Mouse (Mus musculus) E14TG2a.4 (cell line): ENCODE results near the gene Pycard.
"Not testable (repeated sequence)": the region's sequence is repeated elsewhere in the genome, so short reads cannot be mapped to it uniquely, and the experiment has no call there.

Experiments
- H3K27me3 ChIP-seq: 2 replicates; pipeline ENCODE4 v1.6.1; 2014; ENCODE audit warnings: low read length, control low read depth; ENCODE audit not compliant: insufficient read depth
- H3K36me3 ChIP-seq: 2 replicates; pipeline ENCODE4 v1.6.1; 2014; ENCODE audit warnings: low read length, control low read depth; ENCODE audit not compliant: insufficient read depth
- H3K4me1 ChIP-seq: replicated peaks from 2 replicates; pipeline ENCODE4 v1.6.1; 2014; ENCODE audit warnings: low read depth, low read length, control low read depth
- H3K4me3 ChIP-seq: replicated peaks from 2 replicates; pipeline ENCODE4 v1.5.1; 2014; ENCODE audit warnings: mild to moderate bottlenecking, low read length
- H3K9me3 ChIP-seq: 2 replicates; pipeline ENCODE4 v1.6.1; 2014; ENCODE audit warnings: low read length, control low read depth
- CTCF ChIP-seq: conservative IDR thresholded peaks from 2 replicates; pipeline ENCODE4 v1.5.1; 2014; ENCODE audit warnings: low read length
- NANOG ChIP-seq: IDR thresholded peaks from 2 replicates; pipeline ENCODE4 v1.6.1; 2014; ENCODE audit warnings: borderline replicate concordance, low read length, mixed read lengths
- POU5F1 ChIP-seq: IDR thresholded peaks from 2 replicates; pipeline ENCODE4 v1.6.1; 2014; ENCODE audit warnings: low read length, borderline replicate concordance

The Pycard gene

DNA sequence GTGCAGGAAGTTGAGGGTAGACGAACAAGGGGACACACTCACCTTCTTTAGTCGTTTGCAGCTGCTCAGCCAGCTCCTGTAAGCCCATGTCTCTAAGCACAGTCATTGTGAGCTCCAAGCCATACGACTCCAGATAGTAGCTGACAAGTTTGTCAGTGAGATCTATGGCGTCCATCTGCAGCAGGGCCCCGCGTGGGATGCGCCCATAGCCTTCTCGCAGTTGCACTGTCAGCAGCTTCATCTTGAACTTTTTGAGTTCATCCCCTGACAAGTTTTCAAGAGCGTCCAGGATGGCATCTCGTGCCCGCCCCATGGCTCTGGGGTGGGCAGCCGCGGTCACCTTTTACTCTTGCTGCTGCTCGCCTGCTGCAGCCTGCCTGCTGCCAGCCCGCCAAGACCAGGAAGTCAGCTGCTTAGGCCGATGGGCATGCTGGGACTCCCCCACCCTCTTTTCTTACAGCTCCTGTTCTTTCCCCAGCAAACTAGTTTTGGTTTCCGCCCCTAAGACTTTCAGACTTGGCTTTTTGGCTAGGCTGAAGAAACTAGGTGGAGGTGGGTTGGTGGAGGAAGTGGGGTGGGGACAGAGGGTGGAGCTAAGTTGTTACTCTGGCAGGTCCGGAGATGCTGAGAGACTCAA lies at the start of gene Pycard:
Gene Pycard, minus strand, starts transcription at position 527 of the 637 bp plus-strand sequence.
- H3K36me3 ChIP-seq = peaks cover 48% of the 10 kb centered on the region
- H3K27me3 ChIP-seq = no peaks in the 10 kb centered on the region
- H3K4me3 ChIP-seq = peak within 1 kb of the TSS; percentile 78
- TF ChIP-seq NANOG (no peak), CTCF (no peak), POU5F1 (no peak)
- no peaks in the 10 kb centered on the region for H3K9me3 ChIP-seq
- H3K4me1 ChIP-seq = peaks cover 60% of the 10 kb centered on the region

DNA sequence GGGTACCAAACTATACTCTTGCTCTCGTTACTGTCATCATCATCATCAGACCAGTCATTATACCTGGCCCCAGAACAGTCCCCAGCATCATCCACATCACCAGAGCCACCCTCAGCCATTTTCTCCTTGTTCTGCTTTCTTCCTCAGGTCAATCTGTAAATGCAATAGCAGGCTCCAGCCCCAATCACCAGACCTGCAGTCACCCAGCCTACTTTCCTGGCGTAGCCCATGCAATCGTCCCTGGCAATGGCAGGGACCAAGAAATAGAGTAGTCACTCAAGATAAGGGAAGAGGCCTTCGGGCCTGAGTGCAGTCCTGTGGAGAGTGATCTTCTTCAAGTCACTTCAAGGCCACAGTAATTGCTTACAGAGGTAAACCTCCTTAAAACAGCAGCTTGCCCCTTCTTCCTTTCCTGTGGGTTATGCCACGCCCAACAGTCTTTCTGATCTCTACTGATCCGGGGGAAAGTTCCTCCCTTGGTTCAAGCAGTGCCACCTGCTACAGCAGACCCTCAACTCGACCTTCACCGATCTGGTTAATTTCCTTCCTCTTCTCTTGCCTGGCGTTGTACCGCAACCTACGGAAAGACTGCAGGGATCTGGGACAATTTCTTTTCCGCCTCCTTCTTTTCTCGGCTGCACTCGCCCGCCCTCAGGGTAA lies 48.6 kb upstream of the Pycard start:
- H3K27me3 ChIP-seq, H3K9me3 ChIP-seq, H3K36me3 ChIP-seq, H3K4me1 ChIP-seq, H3K4me3 ChIP-seq: not testable (repeated sequence)

DNA sequence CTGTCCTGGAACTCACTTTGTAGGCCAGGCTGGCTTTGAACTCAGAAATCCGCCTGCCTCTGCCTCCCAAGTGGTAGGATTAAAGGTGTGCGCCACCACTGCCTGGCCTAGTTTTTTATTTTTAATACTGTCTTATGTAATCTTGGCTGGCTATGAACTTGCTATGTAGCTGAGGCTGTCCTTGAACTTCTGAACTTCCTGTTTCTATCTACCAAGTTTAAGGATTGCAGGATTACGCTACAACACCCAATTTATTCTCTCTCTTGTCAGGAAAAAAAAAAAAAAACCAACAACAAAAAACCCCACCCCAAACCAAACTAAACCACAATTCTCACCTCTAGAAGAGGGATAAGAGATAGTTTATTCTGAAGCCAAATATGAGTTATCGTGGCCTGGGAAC lies 39.9 kb upstream of the Pycard start:
- Histone ChIP-seq H3K4me3 (no peak overlapping the region), H3K36me3 (no peaks in the 10 kb centered on the region), H3K27me3 (no peaks in the 10 kb centered on the region), H3K9me3 (no peaks in the 10 kb centered on the region), H3K4me1 (peaks cover 9% of the 10 kb centered on the region)
- TF ChIP-seq POU5F1 (no peak), NANOG (no peak), CTCF (no peak)

DNA sequence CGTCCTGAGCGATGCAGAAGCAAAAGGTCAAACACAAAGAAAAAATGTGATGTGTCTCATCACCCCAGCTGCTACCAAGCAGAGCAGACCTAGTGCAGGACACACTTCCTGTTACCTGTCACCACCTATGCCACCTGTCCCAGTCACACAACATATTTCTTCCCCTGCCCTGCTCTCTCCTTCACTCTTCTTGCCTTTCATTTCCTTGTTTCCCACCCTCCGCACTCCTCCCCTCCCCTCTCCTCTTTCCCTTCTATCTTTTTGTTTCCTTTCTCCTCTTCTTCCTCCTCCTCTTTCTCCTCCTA lies 39.3 kb upstream of the Pycard start:
- H3K36me3 ChIP-seq = no peaks in the 10 kb centered on the region
- H3K4me3 ChIP-seq = no peak overlapping the region
- no peak for TF ChIP-seq NANOG
- no peak for TF ChIP-seq CTCF
- TF ChIP-seq POU5F1 = no peak
- H3K4me1 ChIP-seq = peaks cover 9% of the 10 kb centered on the region
- no peaks in the 10 kb centered on the region for H3K9me3 ChIP-seq
- no peaks in the 10 kb centered on the region for H3K27me3 ChIP-seq

DNA sequence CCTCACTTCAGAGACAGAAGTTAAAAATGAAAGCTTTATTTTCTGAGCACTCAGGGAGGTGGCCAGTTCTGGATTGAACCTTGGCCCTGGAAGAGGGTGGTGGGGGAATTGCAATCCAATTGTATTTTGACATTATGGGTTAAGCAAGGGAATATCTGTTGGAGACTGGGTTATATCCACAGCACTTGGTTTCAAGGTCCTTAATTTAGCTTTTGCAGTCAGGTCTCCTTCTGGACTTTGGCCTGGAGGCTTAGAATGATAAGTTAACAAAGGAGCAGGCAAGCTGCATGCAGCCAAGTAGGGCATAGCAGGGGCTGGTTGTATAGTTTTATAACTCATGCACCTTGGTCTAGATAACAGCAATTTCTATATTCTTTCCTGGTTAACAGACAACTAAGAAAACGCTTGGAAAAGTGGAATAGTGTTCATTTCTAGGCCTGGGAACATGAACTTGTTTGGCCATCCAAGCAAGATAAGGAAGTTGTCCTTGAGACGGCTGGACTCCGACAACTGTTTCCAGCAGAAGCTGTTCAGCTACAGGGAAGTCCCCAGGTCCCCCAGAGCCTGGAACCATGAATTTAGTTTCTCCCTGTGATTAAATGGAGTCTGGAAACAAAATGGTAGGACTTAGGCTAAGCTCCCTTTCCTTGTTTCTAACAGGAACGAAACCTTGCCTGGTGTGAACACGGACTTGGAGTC lies 38.8 kb upstream of the Pycard start:
- no peaks in the 10 kb centered on the region for H3K9me3 ChIP-seq
- no peaks in the 10 kb centered on the region for H3K36me3 ChIP-seq
- H3K4me3 ChIP-seq = no peak overlapping the region
- no peaks in the 10 kb centered on the region for H3K27me3 ChIP-seq
- peaks cover 9% of the 10 kb centered on the region for H3K4me1 ChIP-seq
- TF ChIP-seq NANOG (no peak), CTCF (no peak), POU5F1 (no peak)

DNA sequence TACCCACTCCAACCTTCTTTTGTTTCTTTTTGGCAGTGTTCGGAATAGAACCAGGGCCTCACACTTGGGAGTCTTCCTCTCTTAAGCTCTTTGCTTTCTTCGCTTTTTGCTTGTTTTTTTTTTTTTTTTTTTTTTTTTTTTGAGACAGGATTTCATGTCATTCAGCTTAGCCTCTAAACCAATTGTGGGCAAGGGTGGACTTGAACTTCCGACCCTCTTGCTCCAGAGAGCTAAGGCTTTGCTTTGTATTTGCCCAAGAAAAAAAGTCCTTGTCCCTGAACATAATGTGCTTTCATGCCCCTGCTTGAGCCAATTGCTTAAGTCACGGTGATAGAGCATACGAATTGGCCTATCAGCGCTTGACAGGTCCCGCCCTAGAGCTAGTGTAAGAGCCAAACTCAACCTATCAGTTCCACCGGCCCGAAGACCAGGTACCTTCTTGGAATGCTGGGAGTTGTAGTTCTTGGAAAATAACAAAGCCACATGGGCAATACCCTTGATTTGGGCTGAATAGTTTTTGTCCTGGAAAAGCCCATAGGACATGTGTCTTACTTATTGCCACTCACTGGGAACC lies 37.8 kb upstream of the Pycard start:
- TF ChIP-seq CTCF = no peak
- TF ChIP-seq NANOG = no peak
- no peak for TF ChIP-seq POU5F1
- Histone ChIP-seq H3K27me3 (no peaks in the 10 kb centered on the region), H3K9me3 (no peaks in the 10 kb centered on the region), H3K4me3 (no peak overlapping the region), H3K4me1 (peaks cover 9% of the 10 kb centered on the region), H3K36me3 (no peaks in the 10 kb centered on the region)

DNA sequence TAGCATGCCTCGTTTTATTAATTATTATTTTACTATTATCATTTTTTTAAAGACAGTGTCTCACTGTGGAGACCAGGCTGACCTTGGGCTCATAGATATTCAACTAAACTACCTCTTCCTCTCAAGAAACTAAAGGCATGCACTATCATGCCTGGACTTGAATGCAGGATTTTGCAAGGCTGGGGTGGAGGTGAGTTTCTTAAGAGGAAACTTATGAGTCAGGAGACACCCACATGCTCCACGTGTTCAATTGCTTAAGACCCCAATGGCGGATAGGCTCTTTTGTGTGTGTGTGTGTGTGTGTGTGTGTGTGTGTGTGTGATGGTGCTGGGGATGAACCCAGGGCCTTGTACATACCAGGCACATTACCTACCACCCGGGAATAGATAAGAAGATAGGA lies 31.7 kb upstream of the Pycard start:
- Histone ChIP-seq H3K4me1 (no peaks in the 10 kb centered on the region), H3K36me3 (no peaks in the 10 kb centered on the region), H3K27me3 (no peaks in the 10 kb centered on the region), H3K9me3 (no peaks in the 10 kb centered on the region), H3K4me3 (no peak overlapping the region)
- TF ChIP-seq POU5F1 = no peak
- no peak for TF ChIP-seq CTCF
- TF ChIP-seq NANOG = no peak

DNA sequence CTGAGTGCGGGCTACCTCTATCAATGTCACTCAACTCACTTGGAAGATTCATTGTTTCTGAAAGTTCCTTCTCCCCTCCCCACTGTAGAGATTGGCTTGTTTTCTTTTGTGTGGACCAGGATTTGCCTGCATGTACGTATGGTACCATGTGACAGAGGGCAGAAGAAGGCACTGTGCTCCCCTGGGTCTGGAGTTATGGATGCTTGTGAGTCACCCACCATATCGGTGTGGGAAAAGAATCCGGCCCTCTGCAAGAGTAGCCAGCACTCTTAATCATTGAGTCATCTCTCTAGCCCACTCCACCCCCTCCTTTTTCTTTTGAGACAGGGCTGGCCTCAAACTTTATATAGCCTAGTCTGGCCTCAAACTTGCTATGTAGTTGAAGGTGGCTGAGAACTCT lies 31.3 kb upstream of the Pycard start:
- H3K4me1 ChIP-seq = no peaks in the 10 kb centered on the region
- no peak overlapping the region for H3K4me3 ChIP-seq
- TF ChIP-seq NANOG (no peak), CTCF (no peak), POU5F1 (no peak)
- no peaks in the 10 kb centered on the region for H3K27me3 ChIP-seq
- H3K9me3 ChIP-seq = no peaks in the 10 kb centered on the region
- no peaks in the 10 kb centered on the region for H3K36me3 ChIP-seq

DNA sequence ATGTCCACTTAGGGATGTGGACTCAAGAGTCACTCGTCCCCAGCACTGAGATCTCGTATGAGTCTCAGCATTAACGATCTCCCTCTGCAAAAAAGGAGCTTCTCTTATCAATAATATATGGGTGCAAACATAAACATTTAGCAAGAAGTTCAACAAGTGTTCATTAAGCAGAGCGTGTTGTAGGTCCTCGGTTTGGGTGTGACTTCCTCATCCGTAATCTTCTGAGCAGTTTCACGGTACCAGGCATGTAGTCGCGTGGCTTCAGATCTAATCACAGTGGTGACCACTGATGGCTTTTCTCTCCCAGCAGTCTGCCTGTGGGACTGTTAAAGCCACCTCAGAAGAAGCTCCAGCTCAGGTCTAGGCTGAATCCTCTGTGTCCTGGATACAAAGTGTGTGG lies 30.7 kb upstream of the Pycard start:
- no peak overlapping the region for H3K4me3 ChIP-seq
- no peaks in the 10 kb centered on the region for H3K36me3 ChIP-seq
- no peaks in the 10 kb centered on the region for H3K27me3 ChIP-seq
- TF ChIP-seq POU5F1 = no peak
- TF ChIP-seq CTCF = no peak
- H3K9me3 ChIP-seq = no peaks in the 10 kb centered on the region
- H3K4me1 ChIP-seq = no peaks in the 10 kb centered on the region
